Mouse (Mus musculus): ENCODE measurements at regions not wholly inside any gene's neighbourhood (a gene's known extent, or its start where the extent isn't known, plus 50 kb on each side); places are given as distances from the start of the nearest gene placed in this dataset.

- ATAC-seq: no peak
- Histone ChIP-seq H3K27me3 (replicated peaks; ENCODE audit: control insufficient read depth, insufficient read depth, low read length) (no peaks in the 10 kb centered on the region), H3K9me3 (ENCODE audit: control insufficient read depth, low read length) (no peaks in the 10 kb centered on the region), H3K4me3 (ENCODE audit: low read length) (no peak overlapping the region), H3K36me3 (ENCODE audit: control insufficient read depth, insufficient read depth, low read length) (no peaks in the 10 kb centered on the region), H3K4me2 (ENCODE audit: low read depth, low read length) (no peak overlapping the region), H3K9ac (ENCODE audit: low read depth, low read length) (no peak overlapping the region), H3K27ac (ENCODE audit: low read length) (no peak overlapping the region), H3K4me1 (ENCODE audit: control insufficient read depth, insufficient read depth, low read length) (peaks cover 4% of the 10 kb centered on the region)
- 80% methylated on average over 7 of the region's 7 CpGs for WGBS
Measured at GRCm38 (mm10) chr14:46625760-46626159, 134.6 kb upstream of the Cdkn3 start.

GRCm38 (mm10) chr14:46623645-46624044, 136.7 kb upstream of the Cdkn3 start:
- H3K4me3 ChIP-seq (ENCODE audit: low read length): no peak overlapping the region
- H3K4me1 ChIP-seq (ENCODE audit: control insufficient read depth, insufficient read depth, low read length): peaks cover 4% of the 10 kb centered on the region
- no peak for ATAC-seq
- H3K4me2 ChIP-seq (ENCODE audit: low read depth, low read length): no peak overlapping the region
- H3K9me3 ChIP-seq (ENCODE audit: control insufficient read depth, low read length): no peaks in the 10 kb centered on the region
- H3K9ac ChIP-seq (ENCODE audit: low read depth, low read length): no peak overlapping the region
- no peaks in the 10 kb centered on the region for H3K27me3 ChIP-seq (replicated peaks; ENCODE audit: control insufficient read depth, insufficient read depth, low read length)
- H3K27ac ChIP-seq (ENCODE audit: low read length): no peak overlapping the region
- 42% methylated on average over 2 of the region's 2 CpGs for WGBS
- no peaks in the 10 kb centered on the region for H3K36me3 ChIP-seq (ENCODE audit: control insufficient read depth, insufficient read depth, low read length)

GRCm38 (mm10) chr14:46616030-46616429, 144.3 kb upstream of the Cdkn3 start:
- 87% methylated on average over 9 of the region's 9 CpGs for WGBS
- Histone ChIP-seq H3K4me1 (ENCODE audit: control insufficient read depth, insufficient read depth, low read length) (no peaks in the 10 kb centered on the region), H3K9ac (ENCODE audit: low read depth, low read length) (no peak overlapping the region), H3K27ac (ENCODE audit: low read length) (no peak overlapping the region), H3K4me2 (ENCODE audit: low read depth, low read length) (no peak overlapping the region), H3K4me3 (ENCODE audit: low read length) (no peak overlapping the region), H3K9me3 (ENCODE audit: control insufficient read depth, low read length) (no peaks in the 10 kb centered on the region), H3K27me3 (replicated peaks; ENCODE audit: control insufficient read depth, insufficient read depth, low read length) (no peaks in the 10 kb centered on the region), H3K36me3 (ENCODE audit: control insufficient read depth, insufficient read depth, low read length) (no peaks in the 10 kb centered on the region)
- no peak for ATAC-seq

DNA sequence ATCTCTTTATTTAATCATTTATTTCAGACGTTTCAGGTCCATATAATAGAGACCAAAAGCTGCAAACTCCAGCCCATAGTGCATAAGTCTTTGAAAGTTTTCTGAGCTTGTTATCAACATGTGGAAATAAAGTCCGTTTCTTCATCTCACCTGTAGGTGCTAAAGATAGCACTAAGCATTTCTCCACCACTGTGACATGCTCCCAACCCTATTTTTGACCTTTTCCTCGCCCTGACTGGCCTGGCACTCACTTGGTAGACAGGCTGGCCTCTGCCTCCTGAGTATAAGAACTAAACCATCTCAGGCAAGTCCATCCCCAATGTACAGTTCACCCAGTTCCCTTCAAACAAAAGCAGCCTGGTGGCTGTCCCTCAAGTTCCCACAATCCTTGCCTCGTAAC, 145.4 kb upstream of the Cdkn3 start:
- H3K4me3 ChIP-seq (ENCODE audit: low read length): no peak overlapping the region
- no peaks in the 10 kb centered on the region for H3K27me3 ChIP-seq (replicated peaks; ENCODE audit: control insufficient read depth, insufficient read depth, low read length)
- no peak overlapping the region for H3K27ac ChIP-seq (ENCODE audit: low read length)
- WGBS: 82% methylated on average over 4 of the region's 4 CpGs
- ATAC-seq: no peak
- no peak overlapping the region for H3K9ac ChIP-seq (ENCODE audit: low read depth, low read length)
- H3K9me3 ChIP-seq (ENCODE audit: control insufficient read depth, low read length): no peaks in the 10 kb centered on the region
- H3K4me1 ChIP-seq (ENCODE audit: control insufficient read depth, insufficient read depth, low read length): no peaks in the 10 kb centered on the region
- H3K36me3 ChIP-seq (ENCODE audit: control insufficient read depth, insufficient read depth, low read length): no peaks in the 10 kb centered on the region
- no peak overlapping the region for H3K4me2 ChIP-seq (ENCODE audit: low read depth, low read length)

- no peak overlapping the region for H3K27ac ChIP-seq (ENCODE audit: low read length)
- no peak overlapping the region for H3K4me3 ChIP-seq (ENCODE audit: low read length)
- no peaks in the 10 kb centered on the region for H3K9me3 ChIP-seq (ENCODE audit: control insufficient read depth, low read length)
- no peaks in the 10 kb centered on the region for H3K4me1 ChIP-seq (ENCODE audit: control insufficient read depth, insufficient read depth, low read length)
- WGBS: 53% methylated on average over 4 of the region's 4 CpGs
- no peak overlapping the region for H3K9ac ChIP-seq (ENCODE audit: low read depth, low read length)
- no peak overlapping the region for H3K4me2 ChIP-seq (ENCODE audit: low read depth, low read length)
- no peaks in the 10 kb centered on the region for H3K27me3 ChIP-seq (replicated peaks; ENCODE audit: control insufficient read depth, insufficient read depth, low read length)
- H3K36me3 ChIP-seq (ENCODE audit: control insufficient read depth, insufficient read depth, low read length): no peaks in the 10 kb centered on the region
- no peak for ATAC-seq
Measured at GRCm38 (mm10) chr14:46613748-46614147, 146.6 kb upstream of the Cdkn3 start.

DNA sequence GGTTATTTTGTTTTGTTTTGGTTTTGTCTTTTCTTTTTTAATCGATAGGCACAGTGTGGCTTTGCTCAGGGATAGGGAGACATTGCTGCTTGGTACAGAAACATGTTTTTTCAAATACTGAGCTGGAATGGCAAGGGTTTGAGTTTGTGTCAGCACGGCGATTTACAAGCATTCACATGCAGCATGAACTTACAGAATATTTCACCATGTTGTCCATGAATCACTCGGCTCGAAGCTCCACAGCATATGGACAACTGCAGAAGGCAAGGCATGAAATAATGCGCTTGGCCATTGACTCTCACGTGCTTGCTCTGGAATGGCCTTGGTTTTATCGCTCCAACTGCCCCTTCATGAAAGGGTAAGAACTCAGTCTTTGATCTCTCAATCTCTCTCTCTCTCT, 147.1 kb upstream of the Cdkn3 start:
- H3K9ac ChIP-seq (ENCODE audit: low read depth, low read length): no peak overlapping the region
- ATAC-seq: no peak
- WGBS: 67% methylated on average over 8 of the region's 8 CpGs
- no peaks in the 10 kb centered on the region for H3K27me3 ChIP-seq (replicated peaks; ENCODE audit: control insufficient read depth, insufficient read depth, low read length)
- H3K9me3 ChIP-seq (ENCODE audit: control insufficient read depth, low read length): no peaks in the 10 kb centered on the region
- no peaks in the 10 kb centered on the region for H3K4me1 ChIP-seq (ENCODE audit: control insufficient read depth, insufficient read depth, low read length)
- no peak overlapping the region for H3K27ac ChIP-seq (ENCODE audit: low read length)
- no peak overlapping the region for H3K4me2 ChIP-seq (ENCODE audit: low read depth, low read length)
- no peaks in the 10 kb centered on the region for H3K36me3 ChIP-seq (ENCODE audit: control insufficient read depth, insufficient read depth, low read length)
- H3K4me3 ChIP-seq (ENCODE audit: low read length): no peak overlapping the region

- no peaks in the 10 kb centered on the region for H3K4me1 ChIP-seq (ENCODE audit: control insufficient read depth, insufficient read depth, low read length)
- no peak overlapping the region for H3K4me2 ChIP-seq (ENCODE audit: low read depth, low read length)
- H3K36me3 ChIP-seq (ENCODE audit: control insufficient read depth, insufficient read depth, low read length): no peaks in the 10 kb centered on the region
- H3K27ac ChIP-seq (ENCODE audit: low read length): no peak overlapping the region
- WGBS: 44% methylated on average over 9 of the region's 9 CpGs
- no peak overlapping the region for H3K4me3 ChIP-seq (ENCODE audit: low read length)
- H3K9ac ChIP-seq (ENCODE audit: low read depth, low read length): no peak overlapping the region
- no peak for ATAC-seq
- H3K9me3 ChIP-seq (ENCODE audit: control insufficient read depth, low read length): no peaks in the 10 kb centered on the region
- H3K27me3 ChIP-seq (replicated peaks; ENCODE audit: control insufficient read depth, insufficient read depth, low read length): no peaks in the 10 kb centered on the region
Measured at GRCm38 (mm10) chr14:46612584-46612983, 147.8 kb upstream of the Cdkn3 start.

DNA sequence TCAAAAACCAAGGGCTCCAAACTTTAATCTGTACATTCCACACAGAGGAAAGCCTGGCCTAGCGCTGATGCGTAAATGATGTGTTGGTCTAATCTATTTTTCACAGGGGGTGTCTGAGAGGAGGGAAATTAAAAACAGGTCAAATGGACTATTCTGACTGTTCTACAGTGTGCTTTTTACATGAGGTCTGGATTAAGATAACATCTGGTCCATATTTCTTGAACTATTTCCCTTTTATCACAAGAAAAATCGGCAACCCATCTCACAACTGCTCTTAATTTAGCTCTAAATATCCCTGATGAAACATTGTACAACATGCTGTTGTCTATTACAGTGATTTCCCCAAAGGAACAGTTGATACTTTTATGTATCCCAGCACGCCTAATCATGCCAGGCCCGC, 149.4 kb upstream of the Cdkn3 start:
- Histone ChIP-seq H3K4me2 (ENCODE audit: low read depth, low read length) (no peak overlapping the region), H3K27ac (ENCODE audit: low read length) (no peak overlapping the region), H3K4me3 (ENCODE audit: low read length) (no peak overlapping the region), H3K9me3 (ENCODE audit: control insufficient read depth, low read length) (no peaks in the 10 kb centered on the region), H3K4me1 (ENCODE audit: control insufficient read depth, insufficient read depth, low read length) (no peaks in the 10 kb centered on the region), H3K27me3 (replicated peaks; ENCODE audit: control insufficient read depth, insufficient read depth, low read length) (no peaks in the 10 kb centered on the region), H3K36me3 (ENCODE audit: control insufficient read depth, insufficient read depth, low read length) (no peaks in the 10 kb centered on the region), H3K9ac (ENCODE audit: low read depth, low read length) (no peak overlapping the region)
- WGBS: 91% methylated on average over 5 of the region's 5 CpGs
- ATAC-seq: no peak

- no peak overlapping the region for H3K4me2 ChIP-seq (ENCODE audit: low read depth, low read length)
- no peak overlapping the region for H3K4me3 ChIP-seq (ENCODE audit: low read length)
- no peak for ATAC-seq
- no peaks in the 10 kb centered on the region for H3K36me3 ChIP-seq (ENCODE audit: control insufficient read depth, insufficient read depth, low read length)
- H3K9ac ChIP-seq (ENCODE audit: low read depth, low read length): no peak overlapping the region
- H3K4me1 ChIP-seq (ENCODE audit: control insufficient read depth, insufficient read depth, low read length): no peaks in the 10 kb centered on the region
- no peaks in the 10 kb centered on the region for H3K9me3 ChIP-seq (ENCODE audit: control insufficient read depth, low read length)
- no peaks in the 10 kb centered on the region for H3K27me3 ChIP-seq (replicated peaks; ENCODE audit: control insufficient read depth, insufficient read depth, low read length)
- 76% methylated on average over 9 of the region's 9 CpGs for WGBS
- no peak overlapping the region for H3K27ac ChIP-seq (ENCODE audit: low read length)
Measured at GRCm38 (mm10) chr14:46610226-46610855, 150.0 kb upstream of the Cdkn3 start.

DNA sequence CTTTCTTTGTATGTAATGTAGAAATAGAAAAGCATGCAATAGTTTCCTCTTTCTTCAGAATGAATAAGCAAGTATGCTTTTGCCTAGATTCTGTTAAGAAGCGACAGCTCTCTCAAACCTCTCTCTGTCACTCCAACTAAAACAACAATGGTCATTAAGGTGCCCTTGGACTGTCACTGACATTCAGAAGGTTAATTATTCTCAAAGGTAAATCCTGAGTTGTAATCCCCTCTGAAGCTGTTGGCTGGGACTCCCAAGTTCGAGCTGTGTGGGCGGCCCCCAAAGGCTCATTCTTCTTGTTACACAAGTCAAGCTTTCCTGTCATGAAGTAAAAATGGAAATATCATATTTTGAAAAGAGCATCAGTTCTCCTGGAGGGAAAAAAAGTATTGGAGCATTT, 153.6 kb upstream of the Cdkn3 start:
- Histone ChIP-seq H3K4me3 (ENCODE audit: low read length) (no peak overlapping the region), H3K9ac (ENCODE audit: low read depth, low read length) (no peak overlapping the region), H3K4me1 (ENCODE audit: control insufficient read depth, insufficient read depth, low read length) (no peaks in the 10 kb centered on the region; the same call in 1 of the 2 replicates), H3K27ac (ENCODE audit: low read length) (no peak overlapping the region), H3K27me3 (replicated peaks; ENCODE audit: control insufficient read depth, insufficient read depth, low read length) (no peaks in the 10 kb centered on the region), H3K9me3 (ENCODE audit: control insufficient read depth, low read length) (no peaks in the 10 kb centered on the region), H3K36me3 (ENCODE audit: control insufficient read depth, insufficient read depth, low read length) (no peaks in the 10 kb centered on the region), H3K4me2 (ENCODE audit: low read depth, low read length) (no peak overlapping the region)
- 67% methylated on average over 3 of the region's 3 CpGs for WGBS
- no peak for ATAC-seq

Measured in intestine, embryonic 16.5 days (tissue).